Mouse (Mus musculus) kidney, postnatal 36 days (tissue): ENCODE results near the gene Olfr462.

ENCODE experiments used
- DNase-seq, 2 experiments: peaks; one replicate each; pipeline ENCODE4 v3.0.0; 2021 to 2022; ENCODE audit warnings: mixed read lengths in 2 of 2

Gene Olfr462

GRCm38 (mm10) chr11:87846968-87847600, 45.0 kb downstream of the Olfr462 start:
- peak; percentile 5 to 18 for DNase-seq

- DNase-seq = no peak
These were observed 50.6 kb downstream of the Olfr462 start for GRCm38 (mm10) chr11:87841436-87841835.

GRCm38 (mm10) chr11:87840676-87841075, 51.4 kb downstream of the Olfr462 start:
- no peak for DNase-seq
